Mouse (Mus musculus): ENCODE data around the gene Tpx2.

- no peak for TF ChIP-seq POLR2A (IDR thresholded peaks at IDR 0.05; ENCODE audit: insufficient read length, low read depth)
- TF ChIP-seq MYOD1 (IDR thresholded peaks at IDR 0.05; ENCODE audit: control insufficient read depth in 1 of 3, insufficient read length in 2 of 3, low read depth in 2 of 3), result no peak
- TF ChIP-seq TCF12 (IDR thresholded peaks at IDR 0.05; ENCODE audit: insufficient read depth, poor library complexity, severe bottlenecking), result no peak
- TF ChIP-seq MYOG (IDR thresholded peaks at IDR 0.05; ENCODE audit: control insufficient read depth in 1 of 3, insufficient read depth in 1 of 3, insufficient read length in 2 of 3, low read depth in 2 of 3), result no peak
- TF ChIP-seq POLR2AphosphoS2 (IDR thresholded peaks at IDR 0.05; ENCODE audit: insufficient read length, low read depth), result no peak
- TF ChIP-seq USF1 (IDR thresholded peaks at IDR 0.05; ENCODE audit: low read depth), result no peak
- TF ChIP-seq E2F4 (IDR thresholded peaks at IDR 0.05; ENCODE audit: insufficient read depth), result no peak
- TF ChIP-seq SRF (IDR thresholded peaks at IDR 0.05; ENCODE audit: control insufficient read depth, insufficient read length, low read depth), result no peak
- TF ChIP-seq CEBPB (IDR thresholded peaks at IDR 0.05; ENCODE audit: insufficient read depth, poor library complexity, severe bottlenecking), result no peak
- TF ChIP-seq MAX (IDR thresholded peaks at IDR 0.05; ENCODE audit: low read depth), result no peak
- TF ChIP-seq TCF3 (IDR thresholded peaks at IDR 0.05; ENCODE audit: insufficient read length, low read depth), result no peak
These were observed 30.5 kb downstream of the Tpx2 start for GRCm38 (mm10) chr2:152878239-152878638.

Data from myocyte (in vitro differentiated cells).